In genomic region chr9:11885784-11886183, GRCm38 (mm10) we compare ENCODE assay signal across 25 mouse cellular contexts.
"Had no signal": no experiment of that assay in that cellular context is flagged by ENCODE, and none has a peak within 500 bp of the region (broad histone marks: within the 10 kb centered on the region; RNA-seq: fewer than 3 reads in every experiment).

No protein-coding gene starts in this region.

- H3K4me2 ChIP-seq: heart, embryonic 11.5 days; heart, embryonic 13.5 days; heart, embryonic 15.5 days; hindbrain, embryonic 12.5 days; hindbrain, embryonic 14.5 days; kidney, embryonic 15.5 days; limb, embryonic 13.5 days; limb, embryonic 15.5 days had no signal

- DNase-seq: gastrocnemius, postnatal 14 days; gastrocnemius, postnatal 36 days; heart, adult 11 months; heart, adult 2 months; heart, postnatal 14 days; heart, postnatal 36 days; kidney, adult 11 months; kidney, adult 2 months; kidney, adult 9 months; kidney, postnatal 14 days; kidney, postnatal 36 days; layer of hippocampus, adult 9-11 months; layer of hippocampus, postnatal 36 days; left cerebral cortex, postnatal 4 days had no signal

- H3K36me3 ChIP-seq: heart, embryonic 13.5 days; heart, embryonic 15.5 days; hindbrain, embryonic 12.5 days; kidney, embryonic 15.5 days; limb, embryonic 13.5 days; limb, embryonic 15.5 days had no signal

- H3K27ac ChIP-seq: heart, adult 2 months; heart, embryonic 13.5 days; heart, embryonic 15.5 days; hindbrain, embryonic 12.5 days; hindbrain, embryonic 14.5 days; hindbrain, postnatal 0 days; kidney, embryonic 15.5 days; kidney, postnatal 0 days; limb, embryonic 13.5 days; limb, embryonic 15.5 days had no signal

- H3K9me3 ChIP-seq: heart, embryonic 13.5 days; heart, embryonic 15.5 days; hindbrain, embryonic 12.5 days; kidney, embryonic 15.5 days; limb, embryonic 13.5 days; limb, embryonic 15.5 days had no signal

- H3K4me3 ChIP-seq: heart, adult 2 months; heart, embryonic 13.5 days; heart, embryonic 15.5 days; hindbrain, embryonic 12.5 days; kidney, embryonic 15.5 days; limb, embryonic 13.5 days; limb, embryonic 15.5 days had no signal

- H3K4me1 ChIP-seq: heart, embryonic 15.5 days; hindbrain, embryonic 12.5 days; kidney, embryonic 15.5 days; limb, embryonic 13.5 days; limb, embryonic 15.5 days had no signal

- H3K27me3 ChIP-seq: heart, embryonic 13.5 days; heart, embryonic 15.5 days; hindbrain, embryonic 12.5 days; kidney, embryonic 15.5 days; limb, embryonic 13.5 days; limb, embryonic 15.5 days had no signal

- ATAC-seq: hindbrain, postnatal 0 days; intestine, embryonic 16.5 days had no signal

- H3K9ac ChIP-seq: heart, embryonic 13.5 days; heart, embryonic 15.5 days; hindbrain, embryonic 12.5 days; hindbrain, embryonic 14.5 days; kidney, embryonic 15.5 days; limb, embryonic 13.5 days; limb, embryonic 15.5 days had no signal
